Mouse (Mus musculus): ENCODE results near the gene Osbpl7. TPM values are rescaled to one million over a fixed set of nuclear protein-coding genes. Genes with fewer than 3 reads are reported as not detected.

The Osbpl7 gene
- total RNA-seq (2021) = 1 to 10 TPM; 5.7 to 6.8 TPM
- long read RNA-seq, experiment 1, transcript Osbpl7-201 (23 exons, 3,771 nt) = major isoform, 5 of 7 reads
- long read RNA-seq, experiment 1, partial matches to known transcripts = 1 of 7 reads
- long read RNA-seq, experiment 1, other reads (novel, unspliced or antisense) = 1 of 7 reads
- long read RNA-seq, experiment 2, partial matches to known transcripts = 1 of 6 reads
- long read RNA-seq, experiment 2, other reads (novel, unspliced or antisense) = 1 of 6 reads

DNA sequence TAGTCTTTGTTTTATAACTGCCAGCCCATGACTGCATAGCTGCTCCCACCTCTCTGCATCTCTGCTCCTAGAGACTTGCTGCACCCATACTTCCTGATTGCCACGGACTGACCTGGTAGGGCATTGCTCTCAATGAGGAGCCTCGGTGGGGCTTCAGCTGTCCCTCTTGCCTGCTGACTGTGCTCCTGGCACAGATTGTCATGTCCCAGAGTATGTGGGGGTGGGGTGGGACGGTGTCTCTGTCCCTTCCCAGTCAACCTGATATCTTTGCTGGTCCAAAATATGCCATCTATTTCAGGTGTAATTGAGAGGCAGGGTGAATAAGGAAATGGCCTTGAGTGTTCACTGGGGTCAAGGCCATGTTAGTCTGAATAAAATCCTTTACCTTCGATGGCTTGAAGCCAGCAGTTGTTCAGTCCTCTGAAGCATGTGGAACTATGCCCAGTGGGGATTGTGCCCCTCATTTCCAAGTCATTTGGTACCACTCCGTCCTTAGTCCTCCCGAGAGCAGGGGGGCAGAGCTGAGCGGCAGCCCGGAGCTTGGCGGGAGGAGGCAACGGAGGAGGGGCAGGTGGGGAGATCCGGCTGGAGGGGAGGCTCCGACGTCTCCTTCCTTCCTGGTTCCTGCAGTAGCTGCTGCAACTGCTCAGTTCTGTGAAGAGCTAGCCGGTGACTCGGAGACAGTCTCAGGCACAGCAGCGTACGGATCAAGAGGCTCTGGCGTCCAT, at the start of gene Osbpl7:
Gene Osbpl7 (plus strand): TSS at position 413 of the 728 bp plus-strand sequence.
- DNase-seq (ENCODE audit: low spot score in 2 of 2) = peak; percentile 59 to 77

DNA sequence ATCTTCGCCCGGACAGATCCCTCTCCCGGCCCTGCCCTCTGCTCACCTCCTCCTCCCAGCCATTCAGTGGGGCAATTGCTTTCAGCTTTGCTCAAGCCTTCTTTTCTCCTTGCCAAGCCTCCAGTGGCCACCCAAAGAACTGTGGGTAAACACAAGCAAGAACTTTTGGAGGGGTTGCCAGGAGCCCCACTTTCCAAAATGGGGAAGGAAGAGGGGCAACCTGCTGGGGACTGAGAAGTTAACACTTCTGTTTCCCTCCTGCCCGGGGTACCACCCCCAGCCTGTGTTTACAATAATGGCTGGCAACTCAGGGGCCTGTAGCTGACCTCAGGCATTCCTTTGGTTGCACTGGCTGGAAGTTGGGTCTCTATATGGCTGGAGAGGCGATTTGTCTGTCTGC, 47.3 kb upstream of the Osbpl7 start:
- no peak for DNase-seq (ENCODE audit: low spot score in 2 of 2)

DNA sequence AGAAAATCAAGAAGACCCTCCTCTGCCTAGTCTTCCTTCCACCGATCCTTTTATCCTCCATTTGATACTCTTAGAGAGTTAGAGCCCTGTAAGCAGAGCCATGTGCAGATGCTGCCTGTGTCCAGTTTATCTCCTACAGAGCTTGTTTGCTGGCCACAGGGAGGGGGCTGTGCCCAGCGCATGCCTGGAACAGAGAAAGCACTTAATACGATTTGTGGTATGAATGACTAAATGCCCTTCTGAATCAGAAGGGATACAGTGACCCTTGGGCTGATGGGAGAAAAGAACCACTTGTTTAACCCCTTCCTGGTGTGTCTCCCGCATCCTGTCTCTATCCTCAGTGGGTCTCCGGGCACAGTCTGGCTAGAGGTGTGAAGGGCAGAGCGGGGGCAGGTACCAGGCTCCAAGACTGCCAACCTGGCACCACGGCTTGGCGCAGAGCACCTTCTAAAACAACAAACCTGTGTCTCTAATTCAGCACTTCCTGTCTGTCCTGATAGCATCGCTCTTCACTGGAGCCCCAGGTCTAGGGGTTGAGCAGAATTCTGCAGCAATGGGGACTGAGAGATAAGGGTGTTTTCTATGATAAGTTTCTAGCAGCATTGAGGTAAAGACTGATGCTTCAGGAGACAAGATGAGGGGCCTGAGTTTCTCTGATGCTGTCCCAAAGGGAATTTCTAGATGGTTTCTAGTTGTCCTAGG, 43.2 kb upstream of the Osbpl7 start:
- DNase-seq (ENCODE audit: low spot score in 2 of 2) = no peak

DNA sequence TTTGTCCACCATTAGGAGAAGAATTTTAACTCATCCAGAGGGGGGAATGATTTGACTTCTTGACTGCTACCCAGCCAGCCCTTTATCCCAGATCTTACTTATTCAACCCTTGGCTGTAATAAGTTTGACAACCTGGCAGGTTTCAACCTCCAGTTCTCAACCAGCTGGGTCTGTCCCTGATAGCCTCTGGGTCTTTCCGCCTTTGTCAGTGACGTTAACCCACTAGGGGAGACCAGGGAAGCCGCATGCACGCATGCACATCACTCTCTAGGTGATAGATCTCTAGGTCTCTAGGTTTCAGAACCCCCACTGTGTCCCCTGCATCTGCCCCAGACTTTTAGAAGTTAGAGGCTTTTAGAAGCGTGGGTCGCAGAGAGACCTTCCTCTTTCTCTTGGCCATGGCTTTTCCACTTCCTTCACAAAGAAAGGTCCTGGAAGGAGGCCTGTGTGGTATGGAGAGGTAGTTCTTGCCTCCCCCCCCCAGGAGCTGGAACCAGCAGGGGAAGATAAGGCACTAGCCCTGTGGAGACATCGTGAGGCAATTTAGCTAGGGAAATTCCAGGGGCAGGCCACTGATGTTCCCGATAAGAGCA, 41.1 kb upstream of the Osbpl7 start:
- no peak for DNase-seq (ENCODE audit: low spot score in 2 of 2)

DNA sequence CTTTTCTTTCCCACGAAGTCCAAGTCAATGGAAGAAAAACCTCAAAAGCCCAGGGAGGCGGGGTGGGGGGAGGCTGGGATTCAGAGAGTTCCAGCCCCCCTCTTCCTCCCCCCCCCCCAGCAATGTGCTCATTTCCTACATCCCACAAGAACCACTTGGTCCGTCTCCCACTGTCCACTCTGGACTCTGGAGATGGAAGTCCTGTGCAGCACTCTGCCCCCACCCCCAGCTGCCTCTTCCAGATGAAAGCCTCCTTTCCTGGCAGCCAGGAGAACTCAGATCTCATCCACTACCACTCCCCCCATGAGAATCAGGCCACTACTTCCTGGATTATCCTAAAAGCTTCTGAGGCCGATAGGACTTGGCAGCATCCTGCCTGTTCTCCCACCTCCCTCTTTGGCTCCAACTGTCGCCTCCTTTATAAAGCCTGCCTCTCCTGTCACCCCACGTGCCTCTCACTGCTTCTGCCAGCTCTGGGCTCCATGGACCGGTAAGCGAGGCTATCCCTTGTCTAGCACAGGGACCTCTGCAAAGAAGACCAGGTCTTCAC, 37.2 kb upstream of the Osbpl7 start, which contains the start of gene Sp6:
Gene Sp6 (plus strand): TSS at position 274 of the 550 bp plus-strand sequence.
- DNase-seq (ENCODE audit: low spot score in 2 of 2) = no peak

DNA sequence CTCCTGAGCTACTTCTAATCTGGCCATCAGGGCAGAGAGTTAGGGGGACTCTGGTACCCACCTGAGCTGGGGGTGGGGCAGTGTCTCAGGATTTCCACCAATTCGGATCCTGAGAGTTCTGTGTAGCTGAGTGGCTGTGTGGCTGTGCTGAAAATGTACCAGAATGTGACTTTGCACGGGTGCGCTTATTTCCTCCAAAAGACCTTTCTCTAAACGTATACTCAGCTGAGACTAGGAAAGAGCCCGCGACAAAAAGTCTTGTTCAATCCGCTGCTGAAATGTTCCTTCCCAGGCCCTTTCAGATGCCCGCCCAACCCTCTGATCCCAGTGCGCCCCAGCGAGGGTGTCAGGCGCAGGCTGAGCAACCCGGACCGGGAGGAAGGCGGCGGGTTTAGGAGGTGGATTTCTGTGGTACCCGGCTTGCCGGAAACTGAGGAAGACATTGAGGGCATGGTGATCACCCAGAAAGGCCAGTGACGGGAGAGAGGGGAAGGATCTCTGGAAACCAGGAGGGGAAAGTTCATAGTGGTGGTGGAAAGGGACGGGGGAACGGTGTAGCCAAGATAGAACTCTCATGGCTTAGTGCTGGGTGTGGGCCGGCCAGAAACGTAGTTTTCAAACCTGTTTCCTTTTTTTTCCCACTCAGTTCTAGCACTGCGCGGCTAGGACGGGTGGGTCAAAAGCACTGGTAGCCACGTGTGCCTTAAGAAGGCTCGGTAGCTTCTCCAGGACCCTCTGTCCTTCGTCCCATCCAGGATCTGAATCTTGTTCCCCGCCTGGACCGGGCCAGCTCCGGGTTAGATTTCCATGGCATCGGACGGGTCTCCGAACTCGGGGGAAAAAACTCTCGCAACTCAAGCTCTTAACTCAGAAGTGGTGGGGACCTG, 32.5 kb upstream of the Osbpl7 start:
- DNase-seq (ENCODE audit: low spot score in 2 of 2) = no peak

DNA sequence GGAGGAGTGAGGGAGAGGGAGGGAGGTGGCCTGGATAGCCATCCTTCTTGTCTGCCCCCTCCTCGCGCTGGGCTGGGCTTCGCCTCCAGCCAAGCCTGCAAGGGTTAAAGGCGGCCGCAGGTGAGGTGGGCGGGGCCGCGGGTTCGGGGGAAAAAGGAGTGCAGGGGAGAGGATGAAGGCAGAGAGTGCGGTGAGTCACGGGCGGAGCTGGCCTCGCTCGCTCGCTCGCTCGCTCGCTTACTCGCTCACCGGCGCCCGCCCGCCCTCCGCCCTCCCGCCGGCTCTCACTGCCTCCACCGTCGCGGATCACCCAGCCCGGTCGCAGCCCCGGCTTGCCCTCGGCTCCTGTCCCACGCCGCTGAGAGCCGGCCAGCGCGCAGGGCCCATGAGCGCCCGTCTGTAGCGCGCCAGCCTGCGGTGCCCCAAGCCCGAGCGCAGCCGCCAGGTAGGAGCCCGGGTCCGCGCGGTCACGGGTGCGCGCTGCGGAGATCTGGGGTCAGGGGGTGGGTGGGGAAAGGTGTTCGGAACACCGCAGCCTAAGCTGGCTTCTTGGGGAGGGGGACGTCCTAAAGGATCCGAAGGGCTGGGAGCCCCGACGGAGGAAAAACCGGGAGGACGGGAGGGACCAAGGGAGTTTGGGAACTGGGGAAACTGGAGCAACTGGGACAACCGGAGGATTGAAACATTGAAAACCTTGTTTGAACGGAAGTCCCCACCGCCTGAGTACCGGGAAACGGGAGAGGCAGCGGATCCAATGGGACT, 31.7 kb upstream of the Osbpl7 start:
- no peak for DNase-seq (ENCODE audit: low spot score in 2 of 2)

DNA sequence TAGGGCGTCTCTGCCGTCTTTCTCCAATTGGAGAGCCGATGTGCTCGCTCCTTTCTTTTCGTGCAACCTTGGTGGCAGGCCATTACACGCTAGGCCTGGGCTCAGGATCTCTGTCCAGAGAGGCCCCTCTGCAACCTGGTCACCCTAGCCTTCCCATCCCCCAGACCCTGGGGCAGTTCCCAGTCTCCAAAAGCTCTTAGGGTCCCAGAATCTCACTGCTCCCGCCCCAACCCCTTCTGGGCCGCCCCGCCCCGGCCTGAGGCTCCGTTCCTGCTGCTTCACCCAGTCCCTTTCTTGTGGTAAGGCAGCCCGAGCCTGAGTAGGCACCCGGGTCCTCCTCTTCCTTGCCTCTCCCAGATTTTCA, 31.1 kb upstream of the Osbpl7 start:
- no peak for DNase-seq (ENCODE audit: low spot score in 2 of 2)

DNA sequence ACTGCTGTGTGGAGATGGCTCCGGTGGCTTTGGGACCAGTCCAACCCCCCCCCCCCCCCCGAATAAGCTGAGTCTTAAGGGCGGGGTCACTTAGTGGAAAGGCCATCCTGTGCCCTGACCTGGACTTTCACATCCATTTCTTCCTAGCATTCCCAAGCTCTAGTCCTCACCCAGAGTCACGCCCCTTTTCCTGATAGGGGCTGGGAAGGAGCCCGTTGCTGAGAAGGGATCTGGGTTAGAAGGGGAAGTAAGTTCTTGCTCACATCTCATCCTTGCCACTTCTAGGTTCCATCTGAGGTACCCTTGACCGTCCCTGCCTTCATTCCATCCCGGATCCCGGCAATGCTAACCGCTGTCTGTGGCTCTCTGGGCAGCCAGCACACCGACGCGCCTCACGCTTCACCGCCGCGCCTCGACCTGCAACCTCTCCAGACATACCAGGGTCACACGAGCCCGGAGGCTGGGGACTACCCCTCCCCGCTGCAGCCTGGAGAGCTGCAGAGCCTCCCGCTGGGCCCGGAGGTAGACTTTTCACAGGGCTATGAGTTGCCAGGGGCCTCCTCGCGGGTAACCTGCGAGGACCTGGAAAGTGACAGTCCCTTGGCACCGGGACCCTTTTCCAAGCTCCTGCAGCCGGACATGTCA, 29.2 kb upstream of the Osbpl7 start:
- peak in 1 of 2 experiments; percentile 15 for DNase-seq (ENCODE audit: low spot score in 2 of 2)

DNA sequence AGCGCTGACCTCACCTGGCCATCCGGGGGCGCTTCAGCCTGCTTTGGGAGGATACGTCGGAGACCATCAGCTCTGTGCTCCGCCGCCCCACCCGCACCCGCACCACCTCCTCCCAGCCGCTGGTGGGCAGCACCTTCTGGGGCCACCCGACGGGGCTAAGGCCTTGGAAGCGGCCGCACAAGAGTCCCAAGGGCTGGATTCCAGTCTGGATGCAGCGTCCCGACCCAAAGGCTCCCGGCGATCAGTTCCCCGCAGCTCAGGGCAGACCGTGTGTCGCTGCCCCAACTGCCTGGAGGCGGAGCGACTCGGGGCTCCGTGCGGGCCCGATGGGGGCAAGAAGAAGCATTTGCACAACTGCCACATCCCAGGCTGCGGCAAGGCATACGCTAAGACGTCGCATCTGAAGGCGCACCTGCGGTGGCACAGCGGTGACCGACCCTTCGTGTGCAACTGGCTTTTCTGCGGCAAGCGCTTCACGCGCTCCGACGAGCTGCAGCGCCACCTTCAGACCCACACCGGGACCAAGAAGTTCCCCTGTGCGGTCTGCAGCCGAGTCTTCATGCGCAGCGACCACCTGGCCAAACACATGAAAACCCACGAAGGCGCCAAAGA, 28.4 kb upstream of the Osbpl7 start:
- DNase-seq (ENCODE audit: low spot score in 2 of 2) = peak; percentile 69 to 77

DNA sequence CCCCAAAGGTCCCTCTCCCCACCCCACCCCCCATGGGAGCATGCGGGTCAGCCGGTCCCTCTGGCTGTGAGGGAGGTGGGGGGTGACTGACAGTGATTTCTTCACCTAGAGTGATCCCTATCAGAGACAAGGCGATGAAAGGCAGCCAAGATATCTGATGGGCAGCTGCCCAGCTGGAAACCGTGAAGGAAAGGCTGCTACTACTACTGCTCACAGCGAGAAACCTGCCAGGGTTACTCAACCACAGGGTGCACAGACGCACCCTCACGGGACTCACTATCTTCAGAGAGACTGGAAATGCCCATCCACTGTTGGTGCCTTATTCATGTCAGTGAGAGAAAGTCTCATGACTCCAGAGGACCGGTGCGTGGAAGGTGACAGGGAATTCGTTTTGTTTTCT, 25.5 kb upstream of the Osbpl7 start:
- DNase-seq (ENCODE audit: low spot score in 2 of 2) = no peak

DNA sequence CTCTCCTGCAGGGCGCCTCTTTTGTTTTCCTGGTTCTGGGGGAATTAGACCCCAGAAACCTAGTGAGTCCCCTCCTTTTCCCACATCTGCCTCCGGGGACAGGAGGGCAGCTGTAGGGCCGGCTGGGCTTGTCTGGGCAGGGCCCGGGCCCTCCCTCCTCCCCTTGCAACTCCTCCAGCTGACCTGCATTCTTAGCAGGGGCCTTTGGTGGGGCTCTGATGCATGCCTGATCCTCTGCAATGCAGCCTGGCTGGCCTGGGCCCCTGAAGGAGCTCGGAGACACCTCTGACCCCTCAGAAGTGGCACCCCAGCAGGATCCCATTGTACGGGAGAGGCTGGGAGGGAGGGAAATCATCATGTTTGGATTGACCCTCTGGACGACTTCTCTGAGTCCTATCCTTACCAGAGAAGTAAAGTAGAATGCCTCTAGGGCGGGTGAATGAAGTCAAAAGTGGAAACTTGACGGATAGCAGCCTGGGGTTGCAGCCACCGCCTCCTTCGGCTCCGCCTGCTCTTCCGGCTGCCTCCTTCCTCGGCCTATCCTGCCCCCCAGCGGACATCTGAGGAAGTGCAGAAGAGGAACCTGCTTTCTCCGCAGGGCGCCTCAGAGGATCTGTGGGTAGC, 24.6 kb upstream of the Osbpl7 start:
- peak; percentile 81 to 88 for DNase-seq (ENCODE audit: low spot score in 2 of 2)

DNA sequence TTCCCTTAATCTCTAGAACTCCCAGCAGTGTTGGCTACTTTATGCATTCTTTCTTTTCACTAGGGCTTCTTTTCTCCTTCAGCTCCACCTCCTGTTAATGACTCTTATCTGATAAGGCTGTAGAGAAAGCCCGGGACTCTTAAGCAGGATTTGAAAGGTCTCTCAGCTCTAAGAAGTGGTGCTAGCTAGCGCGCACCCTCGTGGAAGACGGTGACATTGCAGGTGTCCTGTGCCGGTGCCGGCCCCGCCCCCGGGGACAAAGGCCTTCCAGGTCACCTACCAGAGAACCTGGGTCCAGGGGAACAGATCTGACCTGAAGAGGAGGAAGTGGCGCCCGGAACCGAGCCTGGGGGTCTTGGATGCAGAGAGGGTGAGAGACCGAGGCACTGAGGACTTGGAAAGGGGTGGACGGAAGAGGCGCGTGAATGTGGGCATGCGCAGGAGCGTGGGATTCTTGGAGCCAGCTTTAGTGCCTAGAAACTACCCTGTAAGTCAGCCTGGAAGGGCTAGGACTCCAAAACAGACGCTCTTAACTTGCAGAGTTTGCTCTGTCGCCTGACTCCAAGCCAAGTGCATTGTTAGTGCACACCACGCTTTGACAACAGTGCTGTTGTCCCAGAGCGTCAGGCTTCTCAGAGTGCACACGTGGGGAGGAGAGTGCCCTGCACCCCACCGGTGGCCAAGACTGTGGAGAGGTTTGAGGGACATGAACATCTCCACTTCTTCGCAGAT, 20.6 kb upstream of the Osbpl7 start, which contains the start of gene Scrn2:
Gene Scrn2 (plus strand): TSS at position 253 of the 732 bp plus-strand sequence.
- DNase-seq (ENCODE audit: low spot score in 2 of 2) = peak; percentile 60 to 78

DNA sequence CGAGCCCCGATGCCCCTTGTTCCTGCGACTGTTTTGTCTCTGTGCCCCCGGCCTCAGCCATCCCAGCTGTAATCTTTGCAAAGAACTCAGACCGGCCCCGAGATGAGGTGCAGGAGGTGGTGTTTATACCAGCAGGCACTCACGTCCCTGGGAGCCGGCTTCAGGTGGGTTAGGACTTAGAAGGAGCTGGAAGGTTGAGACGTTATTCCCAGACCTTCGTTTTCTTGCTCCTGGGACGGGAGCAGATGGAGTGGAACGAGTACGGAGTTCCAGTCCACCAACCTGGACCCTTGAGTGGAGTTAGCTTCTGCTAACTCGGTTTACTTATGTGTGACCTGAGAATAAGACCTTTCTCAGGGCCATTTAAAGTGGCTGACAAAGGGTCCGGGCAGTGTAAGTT, 20.0 kb upstream of the Osbpl7 start:
- DNase-seq (ENCODE audit: low spot score in 2 of 2) = no peak

DNA sequence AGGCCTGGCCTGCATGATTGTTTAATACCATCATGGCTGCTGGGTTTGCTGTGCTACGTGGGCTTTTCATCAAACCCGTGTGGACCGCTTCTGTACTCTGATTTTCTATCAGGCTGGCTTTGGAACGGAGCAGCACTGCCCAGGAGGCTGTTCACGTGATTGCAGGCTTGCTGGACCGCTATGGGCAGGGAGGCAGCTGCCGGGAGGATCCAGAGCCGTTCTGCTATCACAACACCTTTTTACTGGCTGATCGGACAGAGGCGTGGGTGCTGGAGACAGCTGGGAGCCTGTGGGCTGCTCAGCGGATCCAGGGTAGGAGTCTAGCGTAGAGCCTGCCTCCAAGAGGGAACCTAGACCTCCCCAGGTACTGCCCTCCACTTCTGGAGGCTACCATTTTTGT, 18.5 kb upstream of the Osbpl7 start:
- DNase-seq (ENCODE audit: low spot score in 2 of 2) = no peak

DNA sequence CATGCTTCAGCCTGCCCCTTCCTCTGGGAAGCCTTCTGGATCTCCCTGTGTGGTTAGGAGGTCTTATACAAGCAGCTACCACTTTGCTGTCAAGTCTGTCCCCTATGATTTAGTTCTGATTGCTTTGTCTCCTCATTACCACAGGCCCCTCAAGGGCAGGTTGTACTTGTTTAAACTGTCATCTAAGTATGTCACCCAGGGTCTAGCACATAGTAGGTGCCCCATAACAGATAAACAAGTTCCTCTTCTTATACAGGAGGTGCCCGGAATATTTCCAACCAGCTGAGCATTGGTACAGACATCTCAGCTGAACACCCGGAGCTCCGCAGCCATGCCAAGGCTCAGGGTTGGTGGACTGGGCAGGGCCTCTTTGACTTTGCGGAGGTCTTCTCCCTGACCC, 17.9 kb upstream of the Osbpl7 start:
- no peak for DNase-seq (ENCODE audit: low spot score in 2 of 2)

DNA sequence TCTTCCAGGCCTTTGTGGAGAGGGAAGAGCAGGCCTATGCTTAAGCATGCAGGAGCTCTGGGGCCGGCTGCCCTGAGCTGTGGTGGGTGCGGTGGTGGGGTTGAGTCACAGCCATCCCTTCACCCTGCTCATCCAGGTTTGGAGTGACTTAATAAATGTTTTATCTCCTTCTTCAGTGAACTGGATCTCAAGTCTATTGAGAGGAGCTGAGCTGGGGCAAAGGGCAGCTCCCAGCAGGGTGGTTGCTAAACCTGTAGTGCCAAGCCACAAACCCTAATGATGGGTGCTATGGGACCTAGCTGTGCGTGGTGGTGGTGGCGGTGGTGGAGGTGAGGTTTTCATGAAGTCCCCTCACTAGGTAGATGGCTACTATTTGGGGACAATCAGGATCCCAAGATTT, 16.6 kb upstream of the Osbpl7 start:
- no peak for DNase-seq (ENCODE audit: low spot score in 2 of 2)

DNA sequence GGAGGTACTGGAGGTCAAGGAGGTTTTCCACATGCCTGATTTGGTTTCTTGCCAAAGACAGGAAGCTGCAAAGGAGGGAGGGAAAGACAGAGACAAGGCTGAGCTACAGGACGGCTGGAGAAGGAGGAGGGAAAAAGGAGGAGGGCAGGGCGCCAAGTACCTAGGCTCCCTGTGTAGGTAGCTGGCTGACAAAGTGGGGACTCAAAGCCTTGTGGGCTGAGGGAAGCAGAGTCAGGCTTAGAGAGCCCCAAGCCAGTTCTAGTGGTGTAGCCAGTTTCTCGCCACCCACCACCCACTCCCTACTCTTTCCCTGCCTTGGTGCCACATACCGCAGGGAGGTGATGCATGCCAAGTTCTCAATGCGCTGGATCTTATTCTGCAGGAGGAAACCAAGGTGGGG, 14.3 kb upstream of the Osbpl7 start:
- no peak for DNase-seq (ENCODE audit: low spot score in 2 of 2)

Data from gastrocnemius, postnatal 4 days (tissue).